Mouse (Mus musculus): Measurements from ENCODE around the gene Gm6588.

Gene Gm6588

DNA sequence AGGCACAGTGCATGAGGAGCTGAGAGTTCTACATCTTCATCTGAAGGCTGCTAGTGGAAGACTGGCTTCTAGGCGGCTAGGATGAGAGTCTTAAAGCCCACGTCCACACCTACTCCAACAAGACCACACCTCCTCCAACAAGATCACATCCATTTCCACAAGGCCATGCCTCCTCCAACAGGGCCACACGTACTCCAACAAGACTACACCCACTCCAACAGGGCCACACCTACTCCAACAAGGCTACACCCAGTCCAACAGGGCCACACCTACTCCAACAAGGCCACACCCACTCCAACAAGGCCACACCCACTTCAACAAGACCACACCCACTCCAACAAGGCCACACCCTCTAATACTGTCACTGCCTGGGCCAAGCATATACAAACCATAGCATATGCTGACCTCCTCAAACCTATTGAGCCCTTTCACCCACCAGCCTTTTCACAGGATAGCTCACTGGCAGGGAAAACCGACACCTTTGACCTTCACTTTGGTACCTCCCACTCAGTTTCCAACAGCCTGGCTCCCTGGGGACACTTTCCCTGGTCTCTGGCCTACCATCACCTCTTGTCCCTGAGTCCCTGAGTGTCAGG, 19.9 kb downstream of the Gm6588 start:
- ATAC-seq (ENCODE audit: insufficient number of reproducible peaks, low FRiP score, low TSS enrichment): no peak

DNA sequence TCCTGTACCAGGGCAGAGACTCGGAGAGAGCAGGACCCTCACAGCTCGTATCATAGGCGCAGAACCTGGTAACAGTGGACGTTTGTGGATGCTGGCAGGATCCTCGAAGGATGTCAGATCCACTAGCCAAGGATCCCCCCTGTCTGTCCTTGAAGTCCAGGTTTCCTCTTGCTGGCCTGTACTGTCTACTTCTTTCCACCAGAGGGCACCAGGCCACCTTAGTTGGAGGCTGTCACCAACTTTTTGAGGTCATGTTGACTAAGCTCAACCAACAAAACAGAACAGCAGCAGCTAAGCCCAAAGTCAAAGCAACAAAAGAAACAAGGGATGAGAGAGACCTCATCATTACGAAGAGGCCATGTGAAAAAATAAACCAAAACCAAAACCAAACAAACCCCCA, 20.9 kb downstream of the Gm6588 start:
- ATAC-seq (ENCODE audit: insufficient number of reproducible peaks, low FRiP score, low TSS enrichment): no peak

DNA sequence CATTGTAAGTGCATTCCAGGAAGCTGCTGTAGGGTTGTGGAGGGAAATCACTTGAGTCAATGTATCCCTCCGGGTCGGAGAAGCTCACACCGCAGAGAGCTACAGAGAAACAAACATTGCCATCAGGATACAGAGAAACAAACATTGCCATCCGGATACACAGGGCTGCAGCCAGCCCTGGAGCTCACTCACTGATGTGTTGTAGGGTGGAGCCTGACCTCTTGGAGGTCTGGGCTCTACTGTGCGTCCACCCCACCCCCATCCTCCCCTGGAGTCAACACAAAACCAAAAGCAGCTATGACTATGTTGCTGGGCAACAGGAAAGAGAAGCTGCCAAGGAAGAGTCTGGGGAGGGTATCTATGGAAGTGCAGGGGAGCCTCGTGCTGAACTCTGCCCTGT, 24.2 kb downstream of the Gm6588 start:
- ATAC-seq (ENCODE audit: insufficient number of reproducible peaks, low FRiP score, low TSS enrichment): no peak

DNA sequence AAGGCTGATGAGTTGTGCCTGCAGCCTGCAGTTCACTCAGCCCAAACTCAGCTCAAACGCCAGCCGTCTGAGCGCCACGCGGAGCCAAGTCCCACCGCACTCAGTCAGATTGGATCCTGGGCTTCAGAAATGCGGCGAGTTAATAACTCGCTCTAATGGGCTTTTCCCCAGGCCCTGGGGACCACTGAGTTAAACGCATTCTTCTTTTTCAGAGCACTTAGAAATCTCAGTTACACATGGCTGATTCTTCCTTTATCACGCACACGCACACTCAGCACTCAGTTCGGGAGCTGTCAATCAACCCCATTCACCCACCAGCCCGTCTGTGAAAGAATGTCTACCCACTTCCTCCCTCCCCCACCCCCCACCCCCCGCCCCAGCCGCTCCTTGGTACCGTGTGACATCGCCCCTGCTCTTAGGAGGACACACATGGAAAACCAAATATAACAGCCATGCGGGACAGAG, 32.8 kb downstream of the Gm6588 start:
- no peak for ATAC-seq (ENCODE audit: insufficient number of reproducible peaks, low FRiP score, low TSS enrichment)

DNA sequence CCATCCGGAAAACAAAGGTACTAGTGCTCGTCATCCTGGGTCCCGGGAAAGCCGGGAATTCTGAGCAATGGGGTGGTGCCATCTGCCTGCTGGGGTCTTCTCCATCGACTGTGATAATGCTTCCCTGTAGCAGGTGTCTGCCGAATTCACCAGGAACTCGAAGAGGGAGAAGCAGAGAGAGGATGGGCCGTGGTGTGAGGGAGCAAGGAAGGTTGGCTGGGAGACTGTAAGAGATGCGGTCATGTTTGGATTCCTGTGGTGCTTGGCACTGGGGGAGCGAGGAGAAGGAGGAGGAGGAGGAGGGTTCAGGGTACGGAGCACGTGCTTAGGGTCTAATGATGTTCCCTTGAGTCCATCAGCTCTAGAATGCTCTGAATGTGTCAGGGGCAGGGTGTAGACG, 33.3 kb downstream of the Gm6588 start:
- no peak for ATAC-seq (ENCODE audit: insufficient number of reproducible peaks, low FRiP score, low TSS enrichment)

DNA sequence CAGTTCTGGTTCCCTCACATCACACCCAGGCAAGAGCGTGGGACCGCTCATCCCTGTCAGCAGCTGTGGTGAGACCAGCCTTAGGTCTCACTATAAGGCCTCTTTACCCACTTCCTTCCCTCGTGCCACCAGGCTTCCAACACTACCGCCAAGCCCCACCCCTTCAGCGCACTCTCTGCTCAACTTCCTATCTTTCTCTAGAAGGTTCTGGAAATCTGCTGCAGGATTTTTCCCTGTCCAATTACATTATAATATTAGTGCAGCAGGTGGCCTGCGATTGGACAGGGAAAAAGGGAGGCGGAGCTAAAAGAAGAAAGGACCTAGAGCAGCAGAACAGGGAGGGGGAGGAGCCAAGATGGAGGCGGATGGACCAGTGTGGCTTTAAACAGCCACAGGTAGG, 33.8 kb downstream of the Gm6588 start:
- no peak for ATAC-seq (ENCODE audit: insufficient number of reproducible peaks, low FRiP score, low TSS enrichment)

DNA sequence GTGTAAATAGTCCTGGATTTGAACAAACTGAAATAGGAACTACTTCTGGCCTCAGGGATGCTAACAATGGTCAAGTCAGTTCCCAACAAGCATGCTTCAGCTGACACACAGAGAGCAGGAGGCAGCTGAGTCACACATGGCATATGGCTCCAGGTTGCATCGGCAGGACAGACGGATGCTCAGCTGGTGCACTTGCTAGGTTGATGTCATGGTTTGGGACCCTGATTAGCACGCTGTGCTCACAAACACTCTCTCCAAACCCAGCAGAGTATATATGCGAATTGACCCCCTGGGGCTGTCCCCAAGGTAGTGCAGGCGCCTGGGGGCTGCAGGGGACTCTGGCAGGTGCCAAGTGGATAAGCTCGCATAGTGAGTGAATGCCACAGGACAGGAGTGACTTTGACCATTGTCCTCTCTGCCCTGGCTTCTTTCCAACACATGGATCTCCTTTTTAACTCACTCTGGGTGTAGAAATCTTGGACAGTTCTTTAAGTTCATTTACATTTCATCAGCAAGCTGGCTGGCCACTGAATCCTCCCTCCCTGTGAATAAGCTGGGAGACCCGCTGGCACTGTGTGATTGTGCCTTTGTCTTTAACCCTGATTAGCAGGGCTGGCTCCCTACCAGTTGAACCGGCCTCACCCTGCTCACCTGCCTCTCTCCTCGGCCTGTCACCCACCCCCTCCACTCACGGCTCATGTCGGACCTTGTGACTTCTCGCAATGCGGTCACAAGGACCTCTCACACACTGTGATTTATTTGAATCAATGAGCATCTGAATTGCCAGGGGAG, 35.9 kb downstream of the Gm6588 start:
- peak; percentile 81; the same call in 1 of the 2 replicates for ATAC-seq (ENCODE audit: insufficient number of reproducible peaks, low FRiP score, low TSS enrichment)

DNA sequence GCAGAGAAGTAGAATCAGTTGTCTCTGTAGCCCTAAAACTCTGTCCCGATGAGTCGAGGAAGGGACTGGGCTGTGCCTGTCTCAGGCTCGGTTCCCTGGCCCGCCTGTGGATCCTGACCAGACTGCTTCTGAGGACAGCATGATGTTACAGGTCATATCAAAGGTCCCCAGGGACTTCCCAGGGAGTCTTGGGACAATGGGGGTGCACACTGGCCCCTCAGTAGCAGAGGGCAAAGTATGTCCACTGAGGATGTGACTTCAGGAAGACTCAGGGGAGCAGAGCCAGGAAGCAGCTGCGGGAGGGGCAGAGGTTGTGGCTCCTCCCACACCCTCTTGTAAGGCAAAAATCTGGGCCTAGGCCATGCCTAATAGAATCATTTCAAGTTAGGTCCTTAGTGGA, 37.2 kb downstream of the Gm6588 start:
- ATAC-seq (ENCODE audit: insufficient number of reproducible peaks, low FRiP score, low TSS enrichment): no peak

DNA sequence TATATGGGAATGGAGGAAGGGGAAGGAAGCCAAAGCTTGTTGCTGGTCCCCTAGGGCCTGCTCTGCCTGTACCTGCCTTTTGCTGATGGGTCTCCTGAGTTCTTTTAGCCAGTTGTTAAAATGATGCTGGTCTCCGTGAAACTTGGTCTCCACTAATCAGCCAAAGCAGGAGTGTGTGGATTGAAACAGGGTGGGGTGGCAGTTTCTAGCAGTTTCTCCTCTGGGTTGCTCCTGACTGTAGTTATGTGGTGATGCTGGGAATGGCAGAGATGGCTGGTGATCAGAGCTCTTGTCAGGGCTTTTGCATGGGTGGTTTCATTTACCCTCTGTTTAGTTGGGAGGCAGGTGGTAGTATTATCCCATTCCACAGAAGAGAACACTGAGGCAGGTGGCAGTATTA, 38.3 kb downstream of the Gm6588 start:
- ATAC-seq (ENCODE audit: insufficient number of reproducible peaks, low FRiP score, low TSS enrichment): no peak

DNA sequence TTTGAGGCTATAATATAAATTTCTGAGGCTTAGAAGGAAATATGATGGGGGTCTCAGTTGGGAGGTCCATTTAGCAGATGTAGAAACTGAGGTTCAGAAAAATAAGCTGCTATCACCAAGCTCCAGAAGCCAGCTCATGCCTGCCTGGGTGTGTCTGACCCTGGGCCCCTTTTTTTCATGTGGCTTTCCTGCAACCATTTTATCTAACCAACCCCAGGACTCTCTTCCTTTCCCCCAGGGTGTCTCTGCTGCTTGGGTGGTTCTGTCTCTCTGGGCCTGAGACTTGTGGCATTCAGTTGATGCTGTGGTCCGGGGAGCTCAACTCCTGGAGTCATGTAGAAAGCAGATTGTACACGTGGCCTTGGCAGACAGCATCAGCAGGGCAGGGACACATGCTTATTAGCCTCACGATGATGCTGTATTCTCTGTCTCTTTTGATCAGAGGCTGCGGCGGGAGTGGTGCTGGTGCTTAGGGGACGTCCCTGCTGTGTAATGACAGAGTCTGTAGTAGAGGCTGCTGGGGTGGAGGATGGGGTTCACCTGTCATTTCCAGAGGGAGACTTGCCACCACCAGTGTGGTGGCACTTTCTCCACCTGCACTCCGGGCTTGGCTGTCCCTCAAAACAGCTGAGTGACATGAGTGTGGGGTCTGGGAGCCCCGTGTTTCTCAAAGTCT, 39.0 kb downstream of the Gm6588 start:
- no peak for ATAC-seq (ENCODE audit: insufficient number of reproducible peaks, low FRiP score, low TSS enrichment)

DNA sequence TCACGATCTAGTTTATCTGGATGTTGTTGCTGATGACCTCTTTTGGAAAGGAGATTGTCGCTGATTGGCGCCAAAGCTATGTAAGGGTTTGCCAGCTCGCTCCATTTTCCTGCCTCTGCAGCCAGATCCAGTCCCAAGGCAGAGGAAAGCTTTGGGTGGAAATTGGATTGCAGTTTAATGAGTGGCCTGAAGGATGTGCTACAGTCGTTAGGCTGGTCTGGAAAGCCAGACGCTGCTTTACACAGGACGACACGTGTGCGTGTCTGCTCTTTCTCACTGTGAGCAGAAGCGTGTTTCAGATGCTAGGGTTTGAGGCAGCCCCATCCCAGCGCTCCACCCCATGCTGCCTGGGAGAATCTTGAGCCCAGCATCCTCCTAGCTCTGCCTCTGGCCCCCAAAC, 42.3 kb downstream of the Gm6588 start:
- no peak for ATAC-seq (ENCODE audit: insufficient number of reproducible peaks, low FRiP score, low TSS enrichment)

DNA sequence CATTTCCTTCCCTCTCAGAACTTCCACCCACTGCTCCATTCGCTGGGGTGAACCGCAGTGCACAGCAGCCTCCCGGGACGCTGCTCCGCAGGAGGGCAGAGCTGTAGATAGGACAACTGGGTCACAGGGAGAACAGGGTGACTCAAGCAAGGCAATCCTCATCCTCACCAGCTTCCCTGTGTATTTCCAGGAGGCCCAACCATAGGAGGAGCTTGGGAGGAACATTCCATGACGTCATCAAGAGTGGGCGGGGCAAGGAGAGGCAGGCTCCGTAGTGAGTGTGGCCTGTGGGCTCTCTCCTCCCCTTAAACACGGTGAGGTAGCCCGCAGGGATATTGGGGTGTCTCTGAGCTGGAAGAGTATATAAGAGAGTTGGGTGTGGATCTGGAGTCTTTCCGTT, 44.3 kb downstream of the Gm6588 start:
- no peak for ATAC-seq (ENCODE audit: insufficient number of reproducible peaks, low FRiP score, low TSS enrichment)

DNA sequence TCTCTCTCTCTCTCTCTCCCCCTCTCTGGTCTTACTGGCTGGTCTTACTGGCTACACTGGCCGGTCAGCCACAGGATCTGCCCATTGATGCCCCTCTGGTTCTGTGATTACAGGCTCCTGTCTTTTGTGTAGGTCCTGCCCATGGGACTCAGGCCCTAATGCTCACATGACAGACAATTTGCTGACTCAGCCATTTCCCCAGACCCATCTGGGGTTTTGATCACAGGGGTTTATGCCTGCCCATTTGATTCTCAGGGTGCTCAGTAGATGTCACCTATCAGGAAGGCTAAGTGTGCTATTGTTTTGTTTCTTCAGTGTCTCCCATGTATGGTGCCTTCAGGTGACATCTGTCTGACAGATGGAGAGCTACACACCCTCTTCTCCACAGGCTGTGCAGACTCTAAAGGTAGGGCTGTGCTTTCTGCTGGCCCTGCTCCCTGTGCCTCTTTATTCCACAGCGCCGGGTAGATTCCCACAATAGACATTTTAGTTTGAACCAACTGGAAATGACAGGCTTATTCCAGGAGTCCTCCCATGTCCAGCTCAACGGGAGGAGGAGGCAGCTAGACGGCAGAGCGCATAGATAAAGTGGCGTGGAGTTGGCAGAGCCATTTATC, 47.6 kb downstream of the Gm6588 start:
- 0 out of 2 replicates have a peak, but pooled peaks have one; percentile 31 for ATAC-seq (ENCODE audit: insufficient number of reproducible peaks, low FRiP score, low TSS enrichment)

DNA sequence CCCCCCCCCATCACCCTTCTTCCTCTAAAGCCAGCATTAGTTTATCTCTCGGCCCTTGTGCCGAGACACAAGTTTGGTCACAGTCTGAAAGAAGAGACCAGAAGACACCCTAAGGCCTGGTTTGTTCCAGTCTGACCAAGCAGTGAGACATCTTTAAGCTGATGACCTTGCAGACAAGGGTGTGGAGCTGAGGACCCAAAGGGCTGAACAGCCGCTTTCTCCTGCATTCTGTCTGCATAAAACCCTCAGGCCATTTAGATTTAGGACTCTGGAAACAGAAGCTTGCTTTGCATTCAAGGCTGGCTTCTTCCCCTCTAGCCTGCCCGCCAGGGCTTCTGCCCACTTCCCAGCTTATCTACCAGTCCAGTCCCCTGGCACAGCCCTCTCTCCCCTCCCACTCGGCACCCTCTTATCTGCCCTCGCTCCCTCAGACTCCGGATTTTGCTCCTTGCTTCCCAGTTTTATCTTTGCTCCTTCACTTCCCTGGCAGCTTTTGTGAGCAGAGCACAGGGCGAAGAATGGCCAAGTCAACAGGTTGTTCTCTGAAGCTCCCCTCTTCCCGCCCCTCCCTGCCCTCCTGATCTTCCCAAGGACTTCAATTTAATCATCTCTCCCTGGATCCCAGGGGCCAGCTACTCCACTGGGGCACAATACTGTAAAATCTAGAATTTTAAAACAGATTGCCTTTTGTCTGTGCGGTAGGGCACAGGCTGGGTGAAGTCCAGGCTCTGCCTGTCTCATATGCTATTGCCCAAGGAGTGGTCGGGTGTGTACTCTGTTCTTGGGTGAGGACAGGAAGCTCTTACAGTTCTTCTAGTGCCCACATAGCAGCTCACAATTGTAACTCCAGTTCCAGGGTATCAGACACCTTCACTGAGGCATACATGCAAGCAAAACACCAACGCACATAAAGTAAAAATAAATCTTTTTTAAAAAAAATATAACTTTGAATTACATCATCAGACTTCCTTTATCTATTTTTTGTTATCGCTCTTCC, 50.0 kb downstream of the Gm6588 start:
- ATAC-seq (ENCODE audit: insufficient number of reproducible peaks, low FRiP score, low TSS enrichment): no peak

DNA sequence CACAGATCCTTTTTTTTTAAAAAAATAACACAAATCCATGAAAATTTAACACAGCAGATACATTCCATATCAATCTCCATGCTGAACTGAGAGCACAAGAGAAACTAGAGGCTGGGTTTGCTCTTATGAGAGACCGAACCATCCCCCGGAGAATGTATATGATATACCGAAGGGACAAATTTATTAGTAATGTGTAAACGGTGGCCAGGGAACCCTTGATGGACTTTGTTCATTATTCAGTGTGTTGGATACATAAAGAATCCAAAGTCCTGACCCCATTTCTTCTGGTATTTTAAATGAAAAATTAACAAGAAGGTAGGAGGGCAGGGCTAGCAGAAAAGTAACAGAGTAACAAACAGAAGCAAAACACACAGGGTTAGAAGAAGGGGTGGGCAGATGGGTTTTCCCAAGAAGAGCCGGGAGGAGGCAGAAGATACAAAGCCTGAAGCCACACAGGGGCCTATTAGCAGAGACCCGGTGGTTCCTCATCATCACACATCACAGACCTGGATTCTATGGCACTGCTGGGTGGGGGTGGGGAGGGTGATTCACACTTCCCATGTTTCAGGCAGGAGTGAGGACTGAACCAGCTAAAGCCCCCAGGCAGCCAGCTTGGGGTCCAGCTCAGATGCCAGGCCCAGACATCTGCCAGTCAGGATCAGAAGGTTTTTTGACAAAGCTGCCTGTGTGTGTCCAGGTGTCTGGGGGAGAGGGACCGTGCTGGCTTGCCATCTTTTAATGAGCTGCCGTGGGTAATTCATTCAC, 50.9 kb downstream of the Gm6588 start:
- ATAC-seq (ENCODE audit: insufficient number of reproducible peaks, low FRiP score, low TSS enrichment): no peak
